Mouse (Mus musculus): ENCODE results near the gene Hephl1.

GRCm38 (mm10) chr9:15067995-15068685 lies 43.8 kb downstream of the Hephl1 start:
- no peak for TF ChIP-seq CTCF (IDR thresholded peaks at IDR 0.05; ENCODE audit: borderline replicate concordance, insufficient read depth, low read depth, low read length)
- no peak for TF ChIP-seq POLR2A (IDR thresholded peaks at IDR 0.05; ENCODE audit: borderline replicate concordance, insufficient read depth, low read length)

Data from cerebellum, adult 2 months (tissue).